Mouse (Mus musculus) testis, adult 2 months (tissue): ENCODE results near the gene Rcn2. TPM values are rescaled to one million over a fixed set of nuclear protein-coding genes. Genes with fewer than 3 reads are reported as not detected.

Source experiments
- H3K27ac ChIP-seq: fragments of 200-500 bp; 2 replicates; pipeline ENCODE4 v1.5.1; 2012; ENCODE audit warnings: low read depth, low read length; ENCODE audit not compliant: control insufficient read depth, insufficient read depth
- H3K27me3 ChIP-seq: fragments of 200-500 bp; 2 replicates; pipeline ENCODE4 v1.6.1; 2012; ENCODE audit warnings: mild to moderate bottlenecking, low read length, moderate library complexity; ENCODE audit not compliant: control insufficient read depth, insufficient read depth
- H3K36me3 ChIP-seq: fragments of 200-500 bp; 2 replicates; pipeline ENCODE4 v1.6.1; 2012; ENCODE audit warnings: mild to moderate bottlenecking, low read length; ENCODE audit not compliant: control insufficient read depth, insufficient read depth
- H3K4me1 ChIP-seq: fragments of 200-500 bp; 2 replicates; pipeline ENCODE4 v1.6.1; 2012; ENCODE audit warnings: low read length; ENCODE audit not compliant: control insufficient read depth, insufficient read depth
- H3K4me3 ChIP-seq: fragments of 200-500 bp; 2 replicates; pipeline ENCODE4 v1.5.1; 2012; ENCODE audit warnings: low read depth, mild to moderate bottlenecking, low read length, moderate library complexity, mixed read lengths; ENCODE audit not compliant: control insufficient read depth
- CTCF ChIP-seq: fragments of 200-500 bp; IDR thresholded peaks from 2 replicates; pipeline ENCODE4 v1.5.1; 2012; ENCODE audit warnings: low read depth, mild to moderate bottlenecking, inconsistent platforms, low read length, moderate library complexity; ENCODE audit not compliant: control insufficient read depth, insufficient read depth, insufficient replicate concordance
- POLR2A ChIP-seq: fragments of 200-500 bp; IDR thresholded peaks from 2 replicates; pipeline ENCODE4 v1.6.1; 2012; ENCODE audit warnings: low read depth, mild to moderate bottlenecking, inconsistent platforms, low read length, moderate library complexity; ENCODE audit not compliant: control insufficient read depth
- polyA plus RNA-seq: library from polyadenylated mRNA; depleted of rRNA; stranded (reverse); fragments of >200 nt; gene quantifications from 2 replicates; pipeline ENCODE4 v1.2.3, GENCODE M21; 2012; rRNA removed

Gene Rcn2
- polyA plus RNA-seq, 1 experiment: 18.6 TPM

GRCm38 (mm10) chr9:56100041-56100522, 58.4 kb downstream of the Rcn2 start:
- TF ChIP-seq CTCF (no peak), POLR2A (no peak)
- Histone ChIP-seq H3K4me1 (no peaks in the 10 kb centered on the region; the same call in 1 of the 2 replicates), H3K27me3 (no peaks in the 10 kb centered on the region)

DNA sequence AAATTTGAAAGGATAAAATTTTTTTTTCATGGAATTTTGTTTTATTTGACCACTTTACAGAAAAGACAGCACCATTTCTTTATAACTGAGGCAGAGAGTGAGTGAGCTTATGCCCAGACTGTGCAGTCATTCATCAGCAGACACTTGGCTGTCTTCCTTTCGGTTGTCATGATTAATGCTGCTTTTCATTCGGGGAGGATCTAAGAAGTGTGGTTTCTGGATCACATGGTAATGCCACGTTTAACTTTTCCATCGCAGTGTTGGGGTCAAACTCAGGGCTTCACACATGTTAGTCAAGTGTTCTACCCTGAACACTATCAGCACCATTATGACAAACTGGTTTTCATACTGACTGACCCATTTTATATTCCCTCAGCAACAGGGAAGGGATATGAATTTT, 59.4 kb downstream of the Rcn2 start:
- no peaks in the 10 kb centered on the region for H3K27me3 ChIP-seq
- TF ChIP-seq POLR2A: no peak
- TF ChIP-seq CTCF: no peak
- no peaks in the 10 kb centered on the region for H3K36me3 ChIP-seq
- H3K4me3 ChIP-seq: no peak overlapping the region
- H3K4me1 ChIP-seq: no peaks in the 10 kb centered on the region; the same call in 1 of the 2 replicates
- no peak overlapping the region for H3K27ac ChIP-seq

More at GRCm38 (mm10) chr9:56100041-56100522, 58.4 kb downstream of the Rcn2 start:
- H3K4me3 ChIP-seq: no peak overlapping the region
- H3K27ac ChIP-seq: no peak overlapping the region
- no peaks in the 10 kb centered on the region for H3K36me3 ChIP-seq

DNA sequence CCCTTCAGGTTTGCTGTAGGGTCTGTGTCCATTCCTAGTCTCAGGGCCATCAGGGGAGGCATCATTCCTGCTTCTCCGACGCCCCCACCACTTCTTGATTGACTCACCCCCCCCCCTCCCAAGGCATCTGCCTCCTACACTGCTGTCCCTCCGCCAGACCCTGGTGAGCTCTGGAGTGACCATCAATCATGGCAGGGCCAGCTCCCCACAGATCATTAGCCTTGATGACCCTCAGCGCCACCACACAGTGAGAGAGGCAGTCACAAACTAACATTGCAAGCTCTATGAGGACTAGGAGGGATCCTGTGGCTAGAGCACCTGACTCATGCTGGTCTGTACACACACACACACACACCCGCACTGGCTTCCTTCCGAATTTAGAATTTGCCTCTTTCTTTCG, 63.3 kb downstream of the Rcn2 start:
- Histone ChIP-seq H3K27ac (no peak overlapping the region), H3K27me3 (no peaks in the 10 kb centered on the region), H3K36me3 (no peaks in the 10 kb centered on the region), H3K4me3 (no peak overlapping the region), H3K4me1 (no peaks in the 10 kb centered on the region; the same call in 1 of the 2 replicates)
- TF ChIP-seq CTCF (no peak), POLR2A (no peak)

DNA sequence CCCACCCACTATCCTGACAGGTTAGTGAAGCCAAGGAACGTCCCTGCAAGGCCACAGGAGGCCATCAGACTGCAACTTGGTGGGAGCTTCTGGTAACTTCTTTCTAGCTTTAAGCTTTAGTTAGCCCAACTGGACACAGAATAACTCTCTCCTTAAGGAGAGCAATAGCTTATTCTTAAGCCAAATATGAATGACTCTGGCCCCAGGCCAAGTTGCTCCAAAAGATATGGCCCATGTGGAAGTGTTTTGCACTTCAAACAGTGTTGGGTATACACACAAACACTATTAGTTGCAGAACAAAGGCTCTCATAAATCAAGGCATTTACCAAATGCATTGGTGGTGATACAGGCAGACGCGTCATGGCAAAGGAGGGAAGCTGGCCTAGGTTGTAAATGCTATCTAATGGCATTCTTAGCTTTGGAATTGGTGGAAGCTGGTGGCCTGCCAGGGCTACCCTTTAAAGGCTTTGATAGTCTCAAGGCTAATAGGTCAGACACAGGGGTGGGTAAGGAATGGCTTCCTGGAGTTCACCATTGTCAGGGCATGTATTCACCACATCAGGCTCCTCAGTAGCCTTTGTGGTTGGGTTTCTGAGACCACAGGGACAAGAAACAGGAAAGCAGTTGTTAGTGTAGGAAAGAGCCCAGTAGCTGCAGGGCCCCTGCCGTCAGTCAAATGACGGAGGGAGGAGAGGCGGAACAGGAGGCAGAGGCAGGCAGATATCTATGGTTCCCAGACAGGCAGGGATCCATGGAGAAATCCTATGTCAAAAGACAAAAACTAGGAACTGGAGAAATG, 64.8 kb downstream of the Rcn2 start:
- Histone ChIP-seq H3K27ac (no peak overlapping the region), H3K27me3 (no peaks in the 10 kb centered on the region), H3K4me3 (no peak overlapping the region), H3K36me3 (no peaks in the 10 kb centered on the region), H3K4me1 (no peaks in the 10 kb centered on the region)
- TF ChIP-seq POLR2A: no peak
- TF ChIP-seq CTCF: no peak

- no peak overlapping the region for H3K4me3 ChIP-seq
- H3K27ac ChIP-seq: no peak overlapping the region
- no peak for TF ChIP-seq POLR2A
- TF ChIP-seq CTCF: no peak
- no peaks in the 10 kb centered on the region for H3K27me3 ChIP-seq
- no peaks in the 10 kb centered on the region for H3K4me1 ChIP-seq
- no peaks in the 10 kb centered on the region for H3K36me3 ChIP-seq
These were observed 65.9 kb downstream of the Rcn2 start for GRCm38 (mm10) chr9:56107527-56107926.

DNA sequence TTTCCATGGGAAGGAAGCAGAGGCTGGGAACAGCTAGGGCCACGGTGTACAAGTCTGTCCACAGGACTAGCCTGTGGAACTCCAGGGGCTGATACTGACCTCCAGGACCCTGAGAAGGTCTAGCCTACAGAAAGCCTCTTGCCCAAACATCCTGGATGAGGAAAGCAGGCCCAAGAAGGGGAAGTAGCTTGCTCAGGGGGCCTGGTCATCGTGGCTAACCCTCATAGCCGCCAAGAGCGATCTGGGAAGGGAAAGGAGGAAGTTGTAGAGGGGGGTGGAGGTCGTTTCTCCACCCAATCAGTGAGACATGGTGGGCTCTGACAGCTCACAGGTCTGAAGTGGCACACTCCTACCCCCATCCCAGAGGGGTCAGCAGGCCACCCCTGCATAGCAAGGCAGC, 66.5 kb downstream of the Rcn2 start:
- H3K4me1 ChIP-seq: no peaks in the 10 kb centered on the region
- H3K27ac ChIP-seq: no peak overlapping the region
- H3K27me3 ChIP-seq: no peaks in the 10 kb centered on the region
- H3K36me3 ChIP-seq: no peaks in the 10 kb centered on the region
- TF ChIP-seq CTCF: no peak
- TF ChIP-seq POLR2A: no peak
- no peak overlapping the region for H3K4me3 ChIP-seq

Other genes with a start within 250 kb of the Rcn2 start
- 19.9 and 20.1 TPM in 2 replicates for gene Scaper, start 103.7 kb upstream of the Rcn2 start, polyA plus RNA-seq
- gene 4930563M21Rik, start 31.3 kb upstream of the Rcn2 start, polyA plus RNA-seq: 14.4 and 25.3 TPM in 2 replicates
- gene Pstpip1, start 48.1 kb downstream of the Rcn2 start, polyA plus RNA-seq: 3.6 and 4.8 TPM in 2 replicates
- gene Tspan3, start 123.6 kb downstream of the Rcn2 start, polyA plus RNA-seq: 61.5 and 71.2 TPM in 2 replicates